Mouse (Mus musculus) small intestine, adult 2 months (tissue): ENCODE data around the gene Foxf1.

Experiments
- CTCF ChIP-seq: fragments of 200-500 bp; IDR thresholded peaks from 2 replicates; pipeline ENCODE4 v1.5.1; 2012; ENCODE audit warnings: low read depth, mild to moderate bottlenecking, control low read depth, inconsistent platforms, low read length, moderate library complexity, mixed read lengths; ENCODE audit not compliant: insufficient replicate concordance, insufficient read length; ENCODE audit errors: extremely low read depth
- POLR2A ChIP-seq: fragments of 200-500 bp; IDR thresholded peaks from 2 replicates; pipeline ENCODE4 v1.6.1; 2012; ENCODE audit warnings: low read depth, mild to moderate bottlenecking, control low read depth, inconsistent platforms, low read length, moderate library complexity

DNA sequence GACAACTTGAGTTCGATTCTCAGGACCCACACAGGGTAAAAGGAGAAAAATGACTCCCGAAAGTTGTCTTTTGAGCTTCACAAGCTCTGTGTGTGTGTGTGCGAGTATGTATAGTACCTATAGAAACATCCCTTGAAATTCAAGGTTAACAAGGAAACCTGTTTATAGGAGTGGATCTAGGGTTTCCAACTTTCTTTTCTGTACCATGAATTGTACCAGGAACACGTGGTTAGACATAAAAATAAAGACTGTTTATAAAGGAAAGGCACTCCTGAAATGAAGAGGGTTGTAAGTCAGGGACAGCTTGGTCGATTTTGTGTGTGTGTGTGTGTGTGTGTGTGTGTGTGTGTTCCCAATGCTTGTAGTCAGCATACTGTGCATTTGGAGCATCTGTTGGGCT is 24.5 kb downstream of the Foxf1 start:
- TF ChIP-seq CTCF (no peak), POLR2A (no peak)
